Mouse (Mus musculus) frontal cortex, postnatal 36 days (tissue): ENCODE results near the gene Clasp1.

Source experiments
- DNase-seq, 2 experiments: peaks; one replicate each; pipeline ENCODE4 v3.0.0; 2022; ENCODE audit warnings: low spot score in 2 of 2

Gene Clasp1

GRCm38 (mm10) chr1:118450891-118451450 lies 62.1 kb downstream of the Clasp1 start:
- DNase-seq: no peak

- DNase-seq: no peak
Measured at GRCm38 (mm10) chr1:118453577-118453976, 64.7 kb downstream of the Clasp1 start.

GRCm38 (mm10) chr1:118454817-118455216 lies 66.0 kb downstream of the Clasp1 start:
- no peak for DNase-seq

- DNase-seq: peak; percentile 32 to 46
Measured at GRCm38 (mm10) chr1:118457256-118457882, 68.5 kb downstream of the Clasp1 start.

GRCm38 (mm10) chr1:118457883-118458259 lies 69.0 kb downstream of the Clasp1 start:
- DNase-seq: no peak

- DNase-seq: no peak
Measured at GRCm38 (mm10) chr1:118458279-118458678, 69.4 kb downstream of the Clasp1 start.

- DNase-seq: peak; percentile 87 to 93
Measured at GRCm38 (mm10) chr1:118458963-118459920, 70.4 kb downstream of the Clasp1 start.

- DNase-seq: no peak
Measured at GRCm38 (mm10) chr1:118460716-118461115, 71.9 kb downstream of the Clasp1 start.

GRCm38 (mm10) chr1:118466041-118466440 lies 77.2 kb downstream of the Clasp1 start:
- no peak for DNase-seq

GRCm38 (mm10) chr1:118472386-118472785 lies 83.5 kb downstream of the Clasp1 start:
- DNase-seq: no peak

GRCm38 (mm10) chr1:118476919-118477318 lies 88.1 kb downstream of the Clasp1 start:
- DNase-seq: peak in 1 of 2 experiments; percentile 37

GRCm38 (mm10) chr1:118479246-118479645 lies 90.4 kb downstream of the Clasp1 start:
- no peak for DNase-seq

- no peak for DNase-seq
Measured at GRCm38 (mm10) chr1:118480484-118481364, 91.9 kb downstream of the Clasp1 start.

- no peak for DNase-seq
Measured at GRCm38 (mm10) chr1:118481365-118481702, 92.5 kb downstream of the Clasp1 start.

- DNase-seq: peak; percentile 43 to 74
Measured at GRCm38 (mm10) chr1:118481703-118482102, 92.8 kb downstream of the Clasp1 start.

- DNase-seq: peak in 1 of 2 experiments; percentile 31
Measured at GRCm38 (mm10) chr1:118482285-118483019, 93.6 kb downstream of the Clasp1 start.

- DNase-seq: no peak
Measured at GRCm38 (mm10) chr1:118483504-118484096, 94.7 kb downstream of the Clasp1 start.

GRCm38 (mm10) chr1:118485572-118485971 lies 96.7 kb downstream of the Clasp1 start:
- DNase-seq: peak in 1 of 2 experiments; percentile 26

GRCm38 (mm10) chr1:118486021-118486420 lies 97.2 kb downstream of the Clasp1 start:
- no peak for DNase-seq

GRCm38 (mm10) chr1:118492811-118493210 lies 104.0 kb downstream of the Clasp1 start:
- DNase-seq: no peak
